ENCODE assay signal across 8 mouse cellular contexts in genomic region chr11:106255174-106255573, GRCm38 (mm10). TPM values are rescaled to one million over a fixed set of nuclear protein-coding genes. Genes with fewer than 3 reads are reported as not detected.
DNase-seq lines count a peak whose midpoint lies in the region; ATAC-seq and TF ChIP-seq lines count a peak whose summit lies in the region.

No protein-coding gene starts in this region.

- no peak for TF ChIP-seq CTCF in lung, postnatal 0 days (IDR thresholded peaks at IDR 0.05)

- H3K9me3 ChIP-seq in lung, postnatal 0 days (ENCODE audit: low read length) = no peaks in the 10 kb centered on the region
- no peaks in the 10 kb centered on the region for H3K9me3 ChIP-seq in hindbrain, embryonic 16.5 days (ENCODE audit: control insufficient read depth, low read length)
- H3K9me3 ChIP-seq in midbrain, embryonic 15.5 days = no peaks in the 10 kb centered on the region

- no peak for TF ChIP-seq EP300 in lung, postnatal 0 days (IDR thresholded peaks at IDR 0.05)

- H3K9ac ChIP-seq in lung, postnatal 0 days (replicated peaks; ENCODE audit: low read depth) = peak overlapping the region; percentile 59
- H3K9ac ChIP-seq in hindbrain, embryonic 16.5 days (ENCODE audit: low read depth, low read length) = peak overlapping the region; percentile 60
- peak overlapping the region; percentile 42 for H3K9ac ChIP-seq in midbrain, embryonic 15.5 days

- peak overlapping the region; percentile 69 for H3K27ac ChIP-seq in lung, postnatal 0 days (ENCODE audit: low read length)
- H3K27ac ChIP-seq in hindbrain, embryonic 16.5 days (ENCODE audit: low read depth, low read length) = peak overlapping the region; percentile 85
- H3K27ac ChIP-seq in midbrain, embryonic 15.5 days = 0 out of 2 replicates have a peak overlapping the region, but pooled peaks have one; percentile 2

- DNase-seq in adrenal gland, postnatal 10 days = peak; percentile 52
- DNase-seq in adrenal gland, adult 18-20 months (ENCODE audit: low spot score in 2 of 2) = no peak
- peak; percentile 24 for DNase-seq in lung, postnatal 0 days (ENCODE audit: low spot score)
- no peak for DNase-seq in lung, postnatal 14 days
- DNase-seq in urinary bladder, postnatal 10 days (ENCODE audit: low spot score) = no peak
- no peak for DNase-seq in thymus, postnatal 10 days (ENCODE audit: low spot score in 2 of 2)

- H3K36me3 ChIP-seq in lung, postnatal 0 days (ENCODE audit: insufficient read depth, low read length) = peaks cover 11% of the 10 kb centered on the region; the same call in 1 of the 2 replicates
- peaks cover 24% of the 10 kb centered on the region for H3K36me3 ChIP-seq in hindbrain, embryonic 16.5 days (ENCODE audit: control insufficient read depth, insufficient read depth, low read length)
- H3K36me3 ChIP-seq in midbrain, embryonic 15.5 days (replicated peaks) = peaks cover 32% of the 10 kb centered on the region

- peaks cover 11% of the 10 kb centered on the region; the same call in 1 of the 2 replicates for H3K4me1 ChIP-seq in lung, postnatal 0 days (ENCODE audit: insufficient read depth, low read depth, low read length)
- H3K4me1 ChIP-seq in hindbrain, embryonic 16.5 days (ENCODE audit: control insufficient read depth, insufficient read depth, low read depth, low read length) = peaks cover 21% of the 10 kb centered on the region
- H3K4me1 ChIP-seq in midbrain, embryonic 15.5 days = peaks cover 23% of the 10 kb centered on the region

- 3% methylated on average over 22 of the region's 22 CpGs for WGBS in lung, postnatal 0 days
- WGBS in hindbrain, embryonic 16.5 days = 3% methylated on average over 22 of the region's 22 CpGs
- 4% methylated on average over 22 of the region's 22 CpGs for WGBS in midbrain, embryonic 15.5 days

- H3K4me2 ChIP-seq in lung, postnatal 0 days (replicated peaks; ENCODE audit: low read depth, low read length) = peak overlapping the region; percentile 94
- H3K4me2 ChIP-seq in hindbrain, embryonic 16.5 days (ENCODE audit: low read length) = peak overlapping the region; percentile 86
- peak overlapping the region; percentile 89 for H3K4me2 ChIP-seq in midbrain, embryonic 15.5 days

- 0 out of 2 replicates have a peak, but pooled peaks have one; percentile 4 for ATAC-seq in lung, postnatal 0 days
- ATAC-seq in hindbrain, embryonic 16.5 days = no peak
- ATAC-seq in midbrain, embryonic 15.5 days (replicated peaks) = no peak; the same call in 1 of the 2 replicates

- H3K27me3 ChIP-seq in lung, postnatal 0 days (replicated peaks; ENCODE audit: insufficient read depth, low read length) = no peaks in the 10 kb centered on the region
- no peaks in the 10 kb centered on the region for H3K27me3 ChIP-seq in hindbrain, embryonic 16.5 days (replicated peaks; ENCODE audit: control insufficient read depth, insufficient read depth, low read length)
- H3K27me3 ChIP-seq in midbrain, embryonic 15.5 days (replicated peaks) = no peaks in the 10 kb centered on the region

- H3K4me3 ChIP-seq in lung, postnatal 0 days (ENCODE audit: low read depth, low read length) = peak overlapping the region; percentile 70
- peak overlapping the region; percentile 79 for H3K4me3 ChIP-seq in hindbrain, embryonic 16.5 days (ENCODE audit: low read length)
- H3K4me3 ChIP-seq in midbrain, embryonic 15.5 days = peak overlapping the region; percentile 70

RNA-seq across cellular contexts. Expression of gene Ftsj3, which starts 0.7 kb away (rescaled TPM):
- 10 to 100 TPM; 55.4 to 57.0 TPM for total RNA-seq in adrenal gland, postnatal 10 days (2021)
- total RNA-seq in adrenal gland, adult 18-20 months (2021) = 10 to 100 TPM; 53.6 to 55.8 TPM
- 18.7 and 19.0 TPM in 2 replicates for polyA plus RNA-seq in lung, postnatal 0 days (2015; fragmentation: Nextera tagmentation; extraction: Ambion mirVana)
- polyA plus RNA-seq in hindbrain, embryonic 16.5 days (2015; fragmentation: Nextera tagmentation; extraction: Ambion mirVana) = 31.6 and 35.0 TPM in 2 replicates
- polyA plus RNA-seq in midbrain, embryonic 15.5 days (2015; fragmentation: Nextera tagmentation; extraction: Ambion mirVana) = 33.0 and 34.1 TPM in 2 replicates

RNA-seq across cellular contexts. Expression of gene Psmc5, which starts 0.8 kb away (rescaled TPM):
- 100 to 1,000 TPM; 121 to 129 TPM for total RNA-seq in adrenal gland, postnatal 10 days (2021)
- total RNA-seq in adrenal gland, adult 18-20 months (2021) = 100 to 1,000 TPM; 157 to 159 TPM
- polyA plus RNA-seq in lung, postnatal 0 days (2015; fragmentation: Nextera tagmentation; extraction: Ambion mirVana) = 150 and 153 TPM in 2 replicates
- polyA plus RNA-seq in hindbrain, embryonic 16.5 days (2015; fragmentation: Nextera tagmentation; extraction: Ambion mirVana) = 303 and 330 TPM in 2 replicates
- 297 and 300 TPM in 2 replicates for polyA plus RNA-seq in midbrain, embryonic 15.5 days (2015; fragmentation: Nextera tagmentation; extraction: Ambion mirVana)

RNA-seq across cellular contexts. Expression of gene Smarcd2, which starts 17.6 kb away (rescaled TPM):
- total RNA-seq in adrenal gland, postnatal 10 days (2021) = 10 to 100 TPM; 77.9 to 83.2 TPM
- 10 to 100 TPM; 47.4 to 63.7 TPM for total RNA-seq in adrenal gland, adult 18-20 months (2021)
- 46.9 and 55.5 TPM in 2 replicates for polyA plus RNA-seq in lung, postnatal 0 days (2015; fragmentation: Nextera tagmentation; extraction: Ambion mirVana)
- 9.6 and 11.2 TPM in 2 replicates for polyA plus RNA-seq in hindbrain, embryonic 16.5 days (2015; fragmentation: Nextera tagmentation; extraction: Ambion mirVana)
- 10.9 and 11.5 TPM in 2 replicates for polyA plus RNA-seq in midbrain, embryonic 15.5 days (2015; fragmentation: Nextera tagmentation; extraction: Ambion mirVana)

RNA-seq across cellular contexts. Expression of gene Tcam1, which starts 21.3 kb away (rescaled TPM):
- under 1 TPM; 0.15 to 0.33 TPM for total RNA-seq in adrenal gland, postnatal 10 days (2021)
- under 1 TPM; 0.10 to 0.13 TPM for total RNA-seq in adrenal gland, adult 18-20 months (2021)
- 0.06 and 0.07 TPM in 2 replicates for polyA plus RNA-seq in lung, postnatal 0 days (2015; fragmentation: Nextera tagmentation; extraction: Ambion mirVana)
- 0.06 and 0.14 TPM in 2 replicates for polyA plus RNA-seq in hindbrain, embryonic 16.5 days (2015; fragmentation: Nextera tagmentation; extraction: Ambion mirVana)
- 0.12 and 0.20 TPM in 2 replicates for polyA plus RNA-seq in midbrain, embryonic 15.5 days (2015; fragmentation: Nextera tagmentation; extraction: Ambion mirVana)

RNA-seq across cellular contexts. Expression of gene Ddx42, which starts 38.4 kb away (rescaled TPM):
- total RNA-seq in adrenal gland, postnatal 10 days (2021) = 10 to 100 TPM; 49.0 to 54.0 TPM
- total RNA-seq in adrenal gland, adult 18-20 months (2021) = 10 to 100 TPM; 42.1 to 55.2 TPM
- 35.3 and 38.4 TPM in 2 replicates for polyA plus RNA-seq in lung, postnatal 0 days (2015; fragmentation: Nextera tagmentation; extraction: Ambion mirVana)
- polyA plus RNA-seq in hindbrain, embryonic 16.5 days (2015; fragmentation: Nextera tagmentation; extraction: Ambion mirVana) = 77.9 and 87.4 TPM in 2 replicates
- 89.1 and 93.6 TPM in 2 replicates for polyA plus RNA-seq in midbrain, embryonic 15.5 days (2015; fragmentation: Nextera tagmentation; extraction: Ambion mirVana)

Comparison
In these comparisons a context has a peak if more than half of its experiments do, and no peak if none do; other contexts are left out.
1. DNase-seq: peak in adrenal gland, postnatal 10 days (single experiment) and lung, postnatal 0 days (single experiment); none in adrenal gland, adult 18-20 months (0 of 2), lung, postnatal 14 days (single experiment), urinary bladder, postnatal 10 days (single experiment) and thymus, postnatal 10 days (0 of 2).
2. H3K27ac ChIP-seq: peak in every context shown above with its lines; median percentile 85 in hindbrain, embryonic 16.5 days; 69 in lung, postnatal 0 days; 2 in midbrain, embryonic 15.5 days.
3. Peak in every context shown above with its lines, with median percentiles within 50 percentile points of each other: H3K4me2 ChIP-seq, H3K4me3 ChIP-seq and H3K9ac ChIP-seq.